Mouse (Mus musculus): ENCODE results near the gene Shroom3.

GRCm38 (mm10) chr5:92872991-92873390 lies 189.8 kb downstream of the Shroom3 start:
- TF ChIP-seq CTCF (IDR thresholded peaks at IDR 0.05; ENCODE audit: control insufficient read depth, insufficient read depth, insufficient read length) (no peak), MYOG (IDR thresholded peaks at IDR 0.05; ENCODE audit: control insufficient read depth, extremely low read depth, insufficient read length) (no peak), USF1 (IDR thresholded peaks at IDR 0.05; ENCODE audit: low read depth) (no peak), CEBPB (IDR thresholded peaks at IDR 0.05; ENCODE audit: low read depth) (no peak), MAX (IDR thresholded peaks at IDR 0.05) (no peak), MYOD1 (IDR thresholded peaks at IDR 0.05; ENCODE audit: control insufficient read depth, insufficient read length, low read depth) (no peak)
